Mouse (Mus musculus) ovary, postnatal 36 days (tissue): ENCODE results near the gene Tmem51.

ENCODE experiments used
- DNase-seq: peaks from one replicate; pipeline ENCODE4 v3.0.0; 2022; ENCODE audit warnings: low spot score, mixed read lengths

Tmem51 gene

GRCm38 (mm10) chr4:142081631-142082283, 2.3 kb downstream of the Tmem51 start:
- peak; percentile 34 for DNase-seq

DNA sequence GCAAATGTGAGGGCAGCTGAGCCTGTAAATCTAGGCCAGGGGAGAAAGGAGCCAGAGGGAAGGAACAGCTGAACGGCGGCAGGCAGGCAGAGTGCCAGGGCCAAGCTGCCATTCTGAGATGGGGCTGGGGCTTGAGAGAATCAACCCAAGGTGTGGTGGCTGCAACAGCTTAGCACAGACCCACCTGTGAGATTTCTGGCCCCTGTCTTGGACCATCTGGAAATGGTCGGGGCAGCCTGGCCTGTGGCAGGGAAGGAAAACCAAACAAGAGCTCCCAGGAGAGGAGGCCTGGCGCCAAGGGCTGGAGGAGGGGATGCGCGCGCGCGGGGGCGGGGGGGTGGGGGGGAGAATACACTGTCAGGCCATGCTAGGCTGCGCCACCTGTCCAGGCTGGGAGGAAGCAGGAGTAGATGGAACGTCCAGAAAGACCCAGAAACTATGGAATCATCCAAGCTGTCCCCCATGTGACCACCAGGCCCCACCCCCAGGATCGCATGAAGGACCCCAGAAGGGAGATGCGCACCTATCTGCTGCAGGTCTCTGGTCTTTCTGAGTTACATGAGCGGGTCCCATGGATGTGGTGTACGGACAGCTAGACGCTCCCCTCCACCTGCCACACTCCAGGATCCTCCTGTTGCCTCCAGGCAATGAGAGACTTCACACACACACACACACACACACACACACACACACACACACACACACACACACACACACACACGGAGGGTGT, 3.0 kb downstream of the Tmem51 start:
- DNase-seq, result peak; percentile 37

DNA sequence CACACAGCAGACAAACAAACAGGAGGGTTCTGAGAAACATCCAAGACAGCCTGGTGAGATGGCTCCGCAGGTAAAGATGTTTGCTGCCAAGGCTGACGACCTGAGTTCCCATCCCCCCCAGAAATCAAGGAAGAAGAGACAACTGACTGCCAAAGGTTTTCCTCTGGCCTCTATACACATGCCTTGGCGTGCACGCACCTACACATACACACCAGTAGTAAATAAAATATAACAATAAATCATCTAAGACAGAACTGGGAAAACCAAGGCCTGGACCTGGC, 3.7 kb downstream of the Tmem51 start:
- no peak for DNase-seq

DNA sequence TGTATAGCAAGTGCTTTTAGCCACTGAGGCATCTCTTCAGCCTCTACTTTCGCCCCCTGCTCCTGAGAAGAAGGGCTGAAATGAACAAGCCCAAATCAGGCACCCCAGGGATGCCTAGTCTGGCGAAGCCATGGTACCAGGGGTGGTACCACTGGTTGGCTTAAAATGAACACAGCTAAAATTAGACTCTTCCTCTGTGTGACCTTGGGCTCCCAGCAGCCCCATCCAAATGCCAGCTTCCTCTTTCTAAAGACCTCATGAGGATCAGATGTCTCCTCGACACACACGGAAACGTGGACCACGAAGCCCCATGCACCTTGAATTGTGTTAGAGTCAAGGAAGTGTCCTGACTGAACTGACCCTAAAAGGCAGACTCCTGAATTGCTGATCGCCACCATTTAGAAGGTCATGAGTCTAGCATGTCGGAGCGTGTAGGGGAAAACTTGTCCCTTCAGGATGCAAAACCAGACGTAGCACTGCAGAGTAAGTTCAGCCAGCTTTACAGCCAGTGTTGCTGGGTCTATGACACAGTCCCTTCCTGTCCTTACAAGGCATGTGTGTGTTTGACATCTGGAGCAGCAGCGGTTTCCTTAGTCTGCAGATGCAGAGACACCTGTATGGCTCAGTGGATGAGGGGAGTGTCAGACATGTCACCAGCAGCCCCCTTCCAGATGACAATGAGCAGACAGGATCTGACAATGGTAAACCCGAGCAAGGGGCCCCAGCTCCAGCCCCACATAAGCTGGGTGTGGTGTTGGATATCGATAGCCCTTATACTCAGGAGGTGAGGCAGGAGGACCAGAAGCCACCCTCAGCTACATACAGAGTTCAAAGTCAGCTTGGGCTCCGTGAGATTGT, 4.2 kb downstream of the Tmem51 start:
- DNase-seq, result no peak

- peak; percentile 41 for DNase-seq
Measured at GRCm38 (mm10) chr4:142077572-142078271, 6.4 kb downstream of the Tmem51 start.

DNA sequence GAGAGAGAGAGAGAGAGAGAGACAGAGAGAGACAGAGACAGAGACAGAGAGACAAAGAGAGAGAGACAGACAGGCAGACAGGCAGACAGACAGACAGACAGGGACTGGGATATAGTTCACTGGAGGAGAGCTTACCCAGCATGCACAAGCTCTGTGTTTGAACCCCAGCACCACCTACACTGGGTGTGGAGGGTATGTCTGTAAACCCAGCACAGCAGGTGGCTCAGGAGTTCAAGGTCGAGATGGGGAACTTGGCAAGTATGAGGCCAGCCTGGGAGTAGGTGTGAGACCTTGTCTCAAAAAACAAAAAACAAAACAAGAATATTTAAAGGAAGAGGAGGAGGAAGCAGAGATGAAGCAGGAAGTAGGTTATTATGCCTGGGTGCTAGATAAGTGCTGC, 7.2 kb downstream of the Tmem51 start:
- no peak for DNase-seq

GRCm38 (mm10) chr4:142075931-142076330, 8.2 kb downstream of the Tmem51 start:
- DNase-seq, result no peak

DNA sequence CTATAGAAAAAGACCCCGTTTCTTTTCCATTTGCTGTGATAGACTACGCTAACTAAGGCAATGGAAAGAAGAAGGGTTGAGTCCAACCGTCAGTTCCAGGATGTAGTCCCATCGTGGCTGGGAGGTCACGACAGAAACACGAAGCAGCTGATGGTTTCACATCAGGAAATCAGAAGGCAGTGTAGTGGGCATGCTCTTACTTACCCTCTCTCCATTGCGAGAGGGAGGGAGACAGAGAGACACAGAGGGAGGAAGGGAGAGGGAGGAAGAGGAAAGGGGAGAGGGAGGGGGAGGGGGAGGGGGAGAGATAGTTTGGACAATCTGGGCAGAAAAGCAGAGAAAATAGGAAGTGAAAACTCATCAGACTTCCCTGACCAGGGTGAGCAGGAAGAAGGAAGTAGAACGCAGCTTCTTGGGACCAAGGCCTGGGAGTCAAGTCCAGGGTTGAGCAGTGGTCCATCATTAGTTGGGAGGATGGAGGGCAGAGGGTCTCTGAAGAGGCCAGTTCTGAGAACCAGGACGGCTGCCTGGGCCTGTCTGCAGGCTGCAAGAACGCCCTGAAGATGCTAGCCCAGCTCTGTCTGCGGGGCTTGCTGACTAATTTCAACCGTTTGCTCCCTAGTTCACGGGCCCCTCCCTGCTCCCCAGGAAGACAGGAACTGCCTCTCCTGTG, 9.9 kb downstream of the Tmem51 start:
- no peak for DNase-seq

- DNase-seq, result no peak
Measured at GRCm38 (mm10) chr4:142071243-142071991, 12.7 kb downstream of the Tmem51 start.

GRCm38 (mm10) chr4:142070840-142071239, 13.3 kb downstream of the Tmem51 start:
- no peak for DNase-seq

DNA sequence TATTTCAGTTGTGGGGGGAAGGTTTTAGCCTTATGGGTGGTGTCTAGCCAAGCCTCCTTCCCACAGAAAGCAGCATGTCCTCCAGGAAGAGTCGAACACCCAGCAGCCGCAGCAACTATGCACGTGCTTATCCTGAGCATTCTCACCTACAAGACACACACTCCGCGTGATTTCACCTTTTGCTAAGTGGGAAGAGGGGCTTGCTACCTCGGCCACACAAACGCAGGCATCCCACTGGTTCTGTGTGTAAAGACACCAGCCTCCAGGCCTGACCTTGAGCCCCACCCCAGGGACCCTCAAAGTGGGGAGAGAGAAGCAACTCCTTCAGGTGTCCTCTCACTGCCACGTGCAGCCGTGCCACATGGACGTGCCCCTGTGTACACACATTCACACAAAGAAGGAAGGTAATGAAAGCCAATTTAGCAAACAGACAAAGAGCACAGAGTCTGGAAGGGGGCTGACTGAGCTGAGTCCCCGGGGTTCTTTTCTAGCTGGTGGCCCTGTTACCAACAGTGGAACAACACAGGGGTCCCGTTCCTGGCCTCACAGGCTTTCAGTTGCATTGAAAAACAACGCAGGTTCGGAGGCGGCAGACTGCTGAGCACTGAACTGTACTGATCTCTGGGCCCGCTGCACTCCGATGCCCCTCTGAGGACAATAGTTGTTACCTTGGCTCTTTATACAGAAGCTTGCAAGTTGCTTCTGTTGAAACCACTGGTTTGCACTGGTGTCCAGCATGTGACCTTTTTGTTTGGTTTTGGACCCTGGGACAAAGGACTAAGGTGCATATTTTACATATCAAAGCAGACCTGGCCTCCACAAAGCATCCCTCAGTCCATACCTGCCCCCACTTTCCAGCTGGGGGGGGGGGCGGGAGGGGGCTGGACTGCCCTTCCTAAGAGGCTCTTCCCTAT, 14.9 kb downstream of the Tmem51 start:
- no peak for DNase-seq

- no peak for DNase-seq
Measured at GRCm38 (mm10) chr4:142066576-142066975, 17.5 kb downstream of the Tmem51 start.

DNA sequence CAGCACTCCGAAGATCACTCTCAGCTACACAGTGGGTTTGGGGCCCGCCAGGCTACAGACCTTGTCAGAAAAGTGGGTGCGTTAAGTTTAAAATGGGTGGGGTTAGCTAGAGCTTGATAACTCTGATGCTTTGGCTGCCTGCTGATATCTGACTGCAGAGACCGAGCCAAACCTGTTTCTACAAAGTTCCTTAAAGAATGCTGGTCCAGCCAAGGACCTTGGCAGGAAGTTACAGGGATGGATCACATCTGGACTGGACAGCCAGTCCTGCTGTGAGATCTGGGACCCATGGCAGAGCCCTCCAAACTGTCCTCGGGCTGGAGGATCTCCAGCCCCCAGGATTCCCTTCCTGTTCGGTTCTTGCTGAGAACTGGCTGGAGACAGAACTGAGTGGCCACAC, 18.3 kb downstream of the Tmem51 start:
- DNase-seq, result no peak

DNA sequence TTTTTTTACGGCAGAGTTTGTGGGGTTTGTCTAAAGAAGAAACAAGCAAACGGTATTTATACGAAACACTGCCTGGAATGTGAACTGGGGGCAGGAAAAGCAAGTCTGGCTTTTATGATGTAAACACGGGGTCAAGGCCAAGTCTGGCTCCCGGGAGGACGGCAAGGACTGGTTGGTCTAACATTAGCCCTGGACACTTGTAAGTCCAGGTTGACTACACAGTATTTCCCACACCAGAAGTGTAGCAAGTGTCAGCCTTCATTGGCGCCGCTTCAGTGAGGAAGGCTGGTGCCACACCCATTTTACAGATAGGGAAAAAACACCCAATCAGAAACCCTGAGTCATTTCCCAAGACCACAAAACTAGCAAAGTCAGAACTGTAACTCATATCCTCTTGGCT, 18.8 kb downstream of the Tmem51 start:
- DNase-seq, result no peak

DNA sequence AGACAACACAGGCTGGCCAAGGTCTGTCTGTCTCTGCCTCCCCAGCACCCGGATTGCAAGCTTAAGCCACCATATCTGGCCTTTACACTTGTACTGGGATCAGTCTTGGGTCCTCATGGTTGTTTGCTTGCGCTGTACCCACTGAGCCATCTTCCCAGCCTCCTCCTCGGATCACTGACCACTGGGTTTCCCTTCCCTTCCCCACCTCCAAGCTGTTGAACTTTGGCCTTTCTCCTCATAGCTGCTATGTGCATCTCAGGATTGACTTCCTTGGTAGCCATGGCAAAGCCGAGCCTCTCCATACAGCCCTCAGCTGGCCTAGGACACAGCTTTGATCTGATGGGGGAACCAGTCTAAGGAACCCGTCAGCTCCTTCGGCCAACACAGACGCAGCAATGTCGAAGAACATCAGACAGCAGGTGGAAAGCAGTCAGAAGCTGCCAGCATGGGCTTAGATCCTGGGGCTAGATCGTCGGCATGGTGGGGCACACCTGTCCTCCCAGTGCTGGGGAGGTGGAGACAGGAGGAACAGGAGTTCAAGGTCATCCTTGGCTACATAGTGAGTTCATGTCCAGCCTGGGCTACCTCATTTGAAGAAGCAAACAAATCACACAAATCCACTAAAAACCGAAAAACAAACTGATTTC, 19.4 kb downstream of the Tmem51 start:
- no peak for DNase-seq

DNA sequence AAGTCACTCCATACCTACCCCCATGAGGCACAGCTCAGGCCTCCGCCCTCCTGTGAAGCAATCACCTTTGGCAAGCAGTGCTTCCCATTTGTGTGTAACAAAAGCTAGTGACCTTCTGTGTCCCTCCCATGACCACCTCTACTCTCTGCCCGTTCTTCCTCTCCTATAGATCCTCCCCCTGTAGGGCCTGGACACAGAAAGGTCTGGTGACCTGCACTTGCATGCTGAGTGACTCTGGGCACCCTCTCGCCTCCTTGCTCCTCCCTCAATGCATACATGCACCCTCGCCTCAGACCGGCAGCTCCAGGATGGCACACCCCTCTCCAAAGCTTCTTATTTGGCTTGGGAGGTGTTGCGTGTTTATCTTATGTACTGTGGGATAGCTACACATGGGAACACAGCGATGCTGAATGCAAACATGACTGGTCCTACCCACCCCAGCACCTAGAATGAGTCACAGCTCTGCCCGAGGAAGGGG, 21.0 kb downstream of the Tmem51 start:
- no peak for DNase-seq

GRCm38 (mm10) chr4:142061485-142062240, 22.4 kb downstream of the Tmem51 start:
- DNase-seq, result no peak
